Mouse (Mus musculus) left cerebral cortex, postnatal 25 days (tissue): ENCODE results near the gene Dysf. TPM values are rescaled to one million over a fixed set of nuclear protein-coding genes. Genes with fewer than 3 reads are reported as not detected.
A peak's percentile ranks its signal among the peaks of the same experiment; 100 is the strongest.

Experiments used
- DNase-seq, 2 experiments: peaks; one replicate each; pipeline ENCODE4 v3.0.0; 2022; ENCODE audit warnings: low spot score in 2 of 2, mixed read lengths in 1 of 2
- intact Hi-C: fragments of 180-260 bp; cut with DNase I; formaldehyde crosslinking; loops from one replicate; pipeline ENCODE4 v1.15.1; 2025
- total RNA-seq, 2 experiments: library from RNA; stranded (reverse); gene quantifications; 2 replicates each; pipeline ENCODE4 v1.2.3; 2021

Gene Dysf
- total RNA-seq, 2 experiments from 2014 or later = 3.4 TPM

- intact Hi-C loops = no loop called here
- DNase-seq = no peak
These were observed 36.3 kb downstream of the Dysf start for GRCm38 (mm10) chr6:84044679-84045078.

GRCm38 (mm10) chr6:84048856-84049255 is 40.5 kb downstream of the Dysf start:
- intact Hi-C loops = no loop called here
- no peak for DNase-seq

GRCm38 (mm10) chr6:84050238-84050637 is 41.8 kb downstream of the Dysf start:
- intact Hi-C loops = no loop called here
- DNase-seq = no peak

- DNase-seq = no peak
- intact Hi-C loops = no loop called here
These were observed 42.6 kb downstream of the Dysf start for GRCm38 (mm10) chr6:84051032-84051431.

GRCm38 (mm10) chr6:84053874-84054530 is 45.6 kb downstream of the Dysf start:
- intact Hi-C loops = no loop called here

GRCm38 (mm10) chr6:84055619-84056018 is 47.2 kb downstream of the Dysf start:
- intact Hi-C loops = no loop called here
- no peak for DNase-seq

More at GRCm38 (mm10) chr6:84053874-84054530, 45.6 kb downstream of the Dysf start:
- no peak for DNase-seq

- no peak for DNase-seq
- intact Hi-C loops = no loop called here
These were observed 48.8 kb downstream of the Dysf start for GRCm38 (mm10) chr6:84057216-84057615.

GRCm38 (mm10) chr6:84058671-84059141 is 50.3 kb downstream of the Dysf start:
- no peak for DNase-seq
- intact Hi-C loops = no loop called here

GRCm38 (mm10) chr6:84059771-84060414 is 51.5 kb downstream of the Dysf start:
- DNase-seq = no peak
- intact Hi-C loops = loop anchor here (2.0 to 5.0 kb wide), 2 partner anchors 41 to 178 kb away; no protein-coding TSS in a partner anchor

- intact Hi-C loops = loop anchor here (2.0 to 5.0 kb wide), 2 partner anchors 43 to 179 kb away; no protein-coding TSS in a partner anchor
- peak; percentile 41 to 47 for DNase-seq
These were observed 52.9 kb downstream of the Dysf start for GRCm38 (mm10) chr6:84061328-84061727.

GRCm38 (mm10) chr6:84062541-84062940 is 54.2 kb downstream of the Dysf start:
- no peak for DNase-seq
- intact Hi-C loops = loop anchor here (5.0 kb wide), 1 partner anchor 180 kb away; no protein-coding TSS in a partner anchor

- intact Hi-C loops = no loop called here
- DNase-seq = no peak
These were observed 59.8 kb downstream of the Dysf start for GRCm38 (mm10) chr6:84068236-84068635.

- intact Hi-C loops = no loop called here
- no peak for DNase-seq
These were observed 61.9 kb downstream of the Dysf start for GRCm38 (mm10) chr6:84070251-84070650.

GRCm38 (mm10) chr6:84072574-84072973 is 64.2 kb downstream of the Dysf start:
- intact Hi-C loops = no loop called here
- no peak for DNase-seq

GRCm38 (mm10) chr6:84078172-84078571 is 69.8 kb downstream of the Dysf start:
- intact Hi-C loops = loop anchor here (5.0 kb wide), 1 partner anchor 1054 kb away; no protein-coding TSS in a partner anchor
- peak in 1 of 2 experiments; percentile 18 for DNase-seq

- peak in 1 of 2 experiments; percentile 68 for DNase-seq
- intact Hi-C loops = no loop called here
These were observed 72.2 kb downstream of the Dysf start for GRCm38 (mm10) chr6:84080631-84081030.

GRCm38 (mm10) chr6:84084757-84085156 is 76.4 kb downstream of the Dysf start:
- intact Hi-C loops = no loop called here
- DNase-seq = no peak

- peak; percentile 30 to 51 for DNase-seq
- intact Hi-C loops = loop anchor here (5.0 to 10.0 kb wide), 2 partner anchors 311 to 924 kb away; no protein-coding TSS in a partner anchor
These were observed 85.1 kb downstream of the Dysf start for GRCm38 (mm10) chr6:84093473-84093872.

GRCm38 (mm10) chr6:84094536-84094935 is 86.1 kb downstream of the Dysf start:
- no peak for DNase-seq
- intact Hi-C loops = loop anchor here (2.0 to 10.0 kb wide), 3 partner anchors 310 to 1036 kb away; no protein-coding TSS in a partner anchor

- peak; percentile 77 to 82 for DNase-seq
- intact Hi-C loops = loop anchor here (2.0 to 10.0 kb wide), 4 partner anchors 310 to 1036 kb away; no protein-coding TSS in a partner anchor
These were observed 86.6 kb downstream of the Dysf start for GRCm38 (mm10) chr6:84094998-84095397.
